Mouse (Mus musculus) heart, adult 8-10 months (tissue): ENCODE data around the gene Agtpbp1. TPM values are rescaled to one million over a fixed set of nuclear protein-coding genes. Genes with fewer than 3 reads are reported as not detected.
"Not testable (repeated sequence)": the region's sequence is repeated elsewhere in the genome, so short reads cannot be mapped to it uniquely, and the experiment has no call there.

Experiments used
- DNase-seq: peaks from one replicate; pipeline ENCODE4 v3.0.0; 2022; ENCODE audit warnings: low spot score
- total RNA-seq, 4 experiments: library from RNA; stranded (reverse); gene quantifications; 2 replicates each; pipeline ENCODE4 v1.2.4; 2022

The Agtpbp1 gene
- total RNA-seq: 100 to 1,000 TPM; 109 to 172 (median 146) TPM

GRCm38 (mm10) chr13:59584947-59585647 is at the start of gene Agtpbp1, which contains the start of gene Naa35:
TSS of gene Agtpbp1 (minus strand) at chr13:59585227.
TSS of gene Naa35 (plus strand) at chr13:59585259.
- DNase-seq: peak; percentile 100

GRCm38 (mm10) chr13:59634637-59635036 is 49.6 kb upstream of the Agtpbp1 start:
- no peak for DNase-seq

- no peak for DNase-seq
These were observed 41.7 kb upstream of the Agtpbp1 start for GRCm38 (mm10) chr13:59626739-59627138.

- DNase-seq: peak; percentile 59
These were observed 39.9 kb upstream of the Agtpbp1 start for GRCm38 (mm10) chr13:59624903-59625302.

- no peak for DNase-seq
These were observed 39.4 kb upstream of the Agtpbp1 start for GRCm38 (mm10) chr13:59624389-59624788.

- no peak for DNase-seq
These were observed 36.8 kb upstream of the Agtpbp1 start for GRCm38 (mm10) chr13:59621643-59622489.

GRCm38 (mm10) chr13:59618463-59618862 is 33.4 kb upstream of the Agtpbp1 start:
- DNase-seq: no peak

GRCm38 (mm10) chr13:59615554-59615953 is 30.5 kb upstream of the Agtpbp1 start:
- no peak for DNase-seq

- DNase-seq: no peak
These were observed 30.1 kb upstream of the Agtpbp1 start for GRCm38 (mm10) chr13:59615152-59615551.

- DNase-seq: no peak
These were observed 28.8 kb upstream of the Agtpbp1 start for GRCm38 (mm10) chr13:59613868-59614267.

- peak; percentile 19 for DNase-seq
These were observed 25.4 kb upstream of the Agtpbp1 start for GRCm38 (mm10) chr13:59610437-59610836.

- no peak for DNase-seq
These were observed 24.9 kb upstream of the Agtpbp1 start for GRCm38 (mm10) chr13:59609885-59610284.

GRCm38 (mm10) chr13:59605221-59605922 is 20.3 kb upstream of the Agtpbp1 start:
- no peak for DNase-seq

GRCm38 (mm10) chr13:59604511-59604910 is 19.5 kb upstream of the Agtpbp1 start:
- DNase-seq: no peak

GRCm38 (mm10) chr13:59603096-59603495 is 18.1 kb upstream of the Agtpbp1 start:
- no peak for DNase-seq

GRCm38 (mm10) chr13:59592630-59593029 is 7.6 kb upstream of the Agtpbp1 start:
- DNase-seq: no peak

GRCm38 (mm10) chr13:59592058-59592457 is 7.0 kb upstream of the Agtpbp1 start:
- not testable (repeated sequence) for DNase-seq

- no peak for DNase-seq
These were observed 5.7 kb upstream of the Agtpbp1 start for GRCm38 (mm10) chr13:59590691-59591090.

GRCm38 (mm10) chr13:59589672-59590071 is 4.6 kb upstream of the Agtpbp1 start:
- no peak for DNase-seq

GRCm38 (mm10) chr13:59587201-59587600 is 2.2 kb upstream of the Agtpbp1 start:
- DNase-seq: no peak

GRCm38 (mm10) chr13:59585648-59586005 is 600 bp upstream of the Agtpbp1 start:
- peak; percentile 18 for DNase-seq

GRCm38 (mm10) chr13:59584481-59584880 is 546 bp downstream of the Agtpbp1 start:
- DNase-seq: peak; percentile 24
